ENCODE assay signal across 25 mouse cellular contexts in the genomic region with DNA sequence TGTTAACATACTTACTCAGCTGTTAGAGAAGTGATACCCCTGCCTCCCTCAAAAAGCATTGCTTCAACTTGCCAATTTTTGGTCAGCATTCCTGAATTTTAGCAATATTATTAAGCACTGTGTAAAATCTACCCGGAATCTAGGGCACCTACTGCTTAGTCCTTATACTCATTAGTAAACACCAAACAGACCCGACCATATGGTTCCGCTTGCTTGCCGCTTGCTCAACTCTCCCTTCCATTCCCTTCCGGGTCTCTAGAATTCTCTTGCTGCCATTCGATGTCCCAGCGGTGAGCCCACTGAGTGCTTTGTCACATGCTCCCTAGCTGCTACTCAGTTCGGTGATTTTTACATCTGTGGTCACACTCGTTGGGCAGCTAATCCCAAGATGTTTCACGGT. TPM values are rescaled to one million over a fixed set of nuclear protein-coding genes. Genes with fewer than 3 reads are reported as not detected.
A peak's percentile ranks its signal among the peaks of the same experiment; 100 is the strongest.
DNase-seq lines count a peak whose midpoint lies in the region; ATAC-seq and TF ChIP-seq lines count a peak whose summit lies in the region.
"Had no signal": no experiment of that assay in that cellular context is flagged by ENCODE, and none has a peak within 500 bp of the region (broad histone marks: within the 10 kb centered on the region; RNA-seq: fewer than 3 reads in every experiment).

No protein-coding gene starts in this region.

- DNase-seq in embryo, embryonic 10 days (ENCODE audit: low spot score): peak; percentile 47
- DNase-seq in embryo, embryonic 11 days: no peak
- no peak for DNase-seq in kidney, adult 11 months
- DNase-seq in embryo, embryonic 9.5 days (ENCODE audit: extremely low spot score): peak; percentile 42
- DNase-seq in cerebellum, adult 11-12 months: no peak
- no peak for DNase-seq in stomach, postnatal 0 days (ENCODE audit: low spot score)
- DNase-seq: adrenal gland, postnatal 10 days; cerebellum, adult 11 months; cerebellum, adult 9-11 months; heart, adult 2 months; heart, postnatal 4 days; layer of hippocampus, adult 9-11 months; lung, embryonic 14.5 days; lung, postnatal 14 days; midbrain, embryonic 14.5 days had no signal

- no peaks in the 10 kb centered on the region for H3K27me3 ChIP-seq in kidney, embryonic 15.5 days
- no peaks in the 10 kb centered on the region for H3K27me3 ChIP-seq in liver, embryonic 15.5 days
- no peaks in the 10 kb centered on the region for H3K27me3 ChIP-seq in stomach, postnatal 0 days (ENCODE audit: control insufficient read depth, insufficient read depth, low read length)
- H3K27me3 ChIP-seq: CH12.LX; embryonic facial prominence, embryonic 12.5 days; heart, embryonic 12.5 days; limb, embryonic 13.5 days had no signal

- ATAC-seq in kidney, embryonic 15.5 days (replicated peaks; ENCODE audit: low FRiP score): 0 out of 2 replicates have a peak, but pooled peaks have one; percentile 15
- 0 out of 2 replicates have a peak, but pooled peaks have one; percentile 28 for ATAC-seq in liver, embryonic 15.5 days (ENCODE audit: insufficient read depth)
- ATAC-seq in stomach, postnatal 0 days (ENCODE audit: low FRiP score, low TSS enrichment): no peak
- ATAC-seq: forebrain, embryonic 16.5 days; inflammation-experienced regulatory T-cells, adult 6 months had no signal

- H3K9ac ChIP-seq in kidney, embryonic 15.5 days: no peak overlapping the region
- H3K9ac ChIP-seq in liver, embryonic 15.5 days: no peak overlapping the region
- H3K9ac ChIP-seq in stomach, postnatal 0 days (ENCODE audit: low read length): no peak overlapping the region
- H3K9ac ChIP-seq: embryonic facial prominence, embryonic 12.5 days; heart, embryonic 12.5 days; hindbrain, embryonic 14.5 days; limb, embryonic 13.5 days; lung, embryonic 14.5 days had no signal

- WGBS in kidney, embryonic 15.5 days: 42% methylated on average over 10 of the region's 10 CpGs
- WGBS in liver, embryonic 15.5 days (ENCODE audit: insufficient replicate concordance): 58% methylated on average over 10 of the region's 10 CpGs
- 67% methylated on average over 10 of the region's 10 CpGs for WGBS in stomach, postnatal 0 days

- no peak overlapping the region for H3K4me3 ChIP-seq in kidney, embryonic 15.5 days (replicated peaks)
- H3K4me3 ChIP-seq in liver, embryonic 15.5 days (replicated peaks): no peak overlapping the region
- H3K4me3 ChIP-seq in stomach, postnatal 0 days (ENCODE audit: low read depth, low read length): no peak overlapping the region
- H3K4me3 ChIP-seq: embryonic facial prominence, embryonic 12.5 days; erythroblast, embryonic 14.5 days; heart, adult 2 months; heart, embryonic 12.5 days; limb, embryonic 13.5 days had no signal

- H3K9me3 ChIP-seq in kidney, embryonic 15.5 days (replicated peaks): no peaks in the 10 kb centered on the region
- H3K9me3 ChIP-seq in liver, embryonic 15.5 days (replicated peaks): no peaks in the 10 kb centered on the region
- H3K9me3 ChIP-seq in stomach, postnatal 0 days (ENCODE audit: control insufficient read depth, low read length): no peaks in the 10 kb centered on the region
- H3K9me3 ChIP-seq: embryonic facial prominence, embryonic 12.5 days had no signal

- H3K27ac ChIP-seq in kidney, embryonic 15.5 days: no peak overlapping the region
- peak overlapping the region; percentile 56 for H3K27ac ChIP-seq in liver, embryonic 15.5 days (replicated peaks)
- no peak overlapping the region for H3K27ac ChIP-seq in stomach, postnatal 0 days (replicated peaks)
- H3K27ac ChIP-seq: embryonic facial prominence, embryonic 12.5 days; heart, adult 2 months; hindbrain, embryonic 14.5 days; limb, embryonic 13.5 days had no signal

- no peak for TF ChIP-seq EP300 in stomach, postnatal 0 days (optimal IDR thresholded peaks at IDR 0.05)

- H3K4me1 ChIP-seq in kidney, embryonic 15.5 days: peaks cover 15% of the 10 kb centered on the region
- H3K4me1 ChIP-seq in liver, embryonic 15.5 days (replicated peaks): no peaks in the 10 kb centered on the region; the same call in 1 of the 2 replicates
- H3K4me1 ChIP-seq in stomach, postnatal 0 days (replicated peaks; ENCODE audit: control insufficient read depth, insufficient read depth): no peaks in the 10 kb centered on the region
- H3K4me1 ChIP-seq: heart, embryonic 12.5 days had no signal

- no peaks in the 10 kb centered on the region for H3K36me3 ChIP-seq in kidney, embryonic 15.5 days
- no peaks in the 10 kb centered on the region for H3K36me3 ChIP-seq in liver, embryonic 15.5 days (replicated peaks)
- H3K36me3 ChIP-seq in stomach, postnatal 0 days (ENCODE audit: control insufficient read depth, insufficient read depth, low read length): no peaks in the 10 kb centered on the region
- H3K36me3 ChIP-seq: embryonic facial prominence, embryonic 12.5 days; heart, embryonic 12.5 days; limb, embryonic 13.5 days had no signal

- H3K4me2 ChIP-seq in kidney, embryonic 15.5 days: no peak overlapping the region
- H3K4me2 ChIP-seq in liver, embryonic 15.5 days: no peak overlapping the region
- H3K4me2 ChIP-seq in stomach, postnatal 0 days (replicated peaks; ENCODE audit: low read depth): no peak overlapping the region
- H3K4me2 ChIP-seq: embryonic facial prominence, embryonic 12.5 days; heart, embryonic 12.5 days; hindbrain, embryonic 14.5 days; limb, embryonic 13.5 days; lung, embryonic 14.5 days had no signal

- TF ChIP-seq CTCF in stomach, postnatal 0 days (IDR thresholded peaks at IDR 0.05; ENCODE audit: low read depth): no peak

RNA-seq across cellular contexts. Expression of a gene that starts 45.0 kb away (rescaled TPM):
- 16.3 and 18.9 TPM in 2 replicates for polyA plus RNA-seq in kidney, embryonic 15.5 days (2015; fragmentation: Nextera tagmentation; extraction: Ambion mirVana)
- polyA plus RNA-seq in liver, embryonic 15.5 days (2015; fragmentation: Nextera tagmentation; extraction: Ambion mirVana): 0.38 and 0.44 TPM in 2 replicates
- 5.1 and 5.9 TPM in 2 replicates for polyA plus RNA-seq in stomach, postnatal 0 days (2015; fragmentation: Nextera tagmentation; extraction: Ambion mirVana)
- polyA plus RNA-seq: erythroblast, embryonic 14.5 days; inflammation-experienced regulatory T-cells, adult 6 months had no signal

Comparison
In these comparisons a context has a peak if more than half of its experiments do, and no peak if none do; other contexts are left out.
1. DNase-seq: peak in embryo, embryonic 10 days (single experiment) and embryo, embryonic 9.5 days (single experiment); none in embryo, embryonic 11 days (single experiment), kidney, adult 11 months (single experiment), cerebellum, adult 11-12 months (single experiment) and stomach, postnatal 0 days (single experiment).